Mouse (Mus musculus): ENCODE measurements at regions not wholly inside any gene's neighbourhood (a gene's known extent, or its start where the extent isn't known, plus 50 kb on each side); places are given as distances from the start of the nearest gene placed in this dataset.

DNA sequence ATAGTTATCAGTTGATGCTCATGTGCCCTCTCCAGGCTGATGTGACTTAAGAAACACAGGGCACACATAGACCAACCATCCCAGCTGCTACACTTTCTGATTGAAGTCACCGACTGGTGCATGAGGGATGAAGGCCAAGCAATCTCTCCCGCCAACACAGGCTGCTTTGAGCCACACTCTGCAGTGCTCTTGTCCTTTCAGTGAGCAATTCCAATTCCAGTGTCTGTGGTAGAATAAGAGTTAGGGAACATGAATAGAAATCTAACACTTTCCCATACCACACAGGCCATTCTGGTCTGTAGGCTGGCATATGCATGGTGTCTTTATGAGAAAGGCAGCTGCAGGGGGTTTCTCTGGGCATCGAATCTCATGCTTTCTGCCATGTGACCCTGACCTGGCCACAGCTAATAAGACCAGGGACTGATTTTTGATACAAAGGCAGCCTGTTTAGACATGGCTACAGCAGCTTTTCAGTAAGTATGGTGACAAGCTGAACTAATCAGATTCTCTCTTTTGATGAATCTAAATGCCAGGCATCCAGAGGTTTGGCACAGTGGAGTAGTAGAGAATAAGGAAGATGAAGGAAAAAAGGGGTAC is 190.5 kb upstream of the Xrcc4 start:
- H3K4me1 ChIP-seq (ENCODE audit: insufficient read depth, low read length), result no peaks in the 10 kb centered on the region
- no peak overlapping the region for H3K27ac ChIP-seq (ENCODE audit: low read length)
- H3K36me3 ChIP-seq (ENCODE audit: insufficient read depth, low read length), result no peaks in the 10 kb centered on the region
- WGBS, result 73% methylated on average over 3 of the region's 3 CpGs
- no peak overlapping the region for H3K4me2 ChIP-seq (replicated peaks; ENCODE audit: low read depth, low read length)
- H3K9ac ChIP-seq (replicated peaks; ENCODE audit: low read length), result no peak overlapping the region
- no peak overlapping the region for H3K4me3 ChIP-seq (ENCODE audit: low read length)
- no peak for ATAC-seq (ENCODE audit: low FRiP score, low TSS enrichment)
- H3K9me3 ChIP-seq (ENCODE audit: low read length), result no peaks in the 10 kb centered on the region
- H3K27me3 ChIP-seq (ENCODE audit: insufficient read depth, low read length), result no peaks in the 10 kb centered on the region

DNA sequence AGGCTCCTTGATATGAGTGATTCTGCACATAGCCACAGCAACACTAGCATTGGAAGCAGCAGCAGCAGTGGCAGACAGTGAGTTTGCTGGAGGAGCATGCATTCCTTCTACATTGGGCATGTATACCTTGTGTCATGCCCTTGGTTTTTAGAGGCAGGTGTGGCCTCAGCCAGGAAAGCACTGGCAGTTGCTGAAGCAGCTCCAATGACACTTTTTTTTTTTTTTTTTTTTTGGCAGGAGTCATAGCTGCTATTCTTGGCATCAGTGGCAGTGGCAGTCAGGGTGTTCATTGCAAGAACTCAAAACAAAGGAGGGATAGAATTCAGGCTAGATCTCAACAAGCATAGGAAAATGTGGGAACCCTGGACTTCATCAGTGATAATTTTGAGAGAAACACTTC is 189.9 kb upstream of the Xrcc4 start:
- no peaks in the 10 kb centered on the region for H3K27me3 ChIP-seq (ENCODE audit: insufficient read depth, low read length)
- H3K9ac ChIP-seq (replicated peaks; ENCODE audit: low read length), result no peak overlapping the region
- H3K4me3 ChIP-seq (ENCODE audit: low read length), result no peak overlapping the region
- H3K27ac ChIP-seq (ENCODE audit: low read length), result no peak overlapping the region
- no peaks in the 10 kb centered on the region for H3K4me1 ChIP-seq (ENCODE audit: insufficient read depth, low read length)
- no peaks in the 10 kb centered on the region for H3K9me3 ChIP-seq (ENCODE audit: low read length)
- H3K36me3 ChIP-seq (ENCODE audit: insufficient read depth, low read length), result no peaks in the 10 kb centered on the region
- ATAC-seq (ENCODE audit: low FRiP score, low TSS enrichment), result no peak
- no peak overlapping the region for H3K4me2 ChIP-seq (replicated peaks; ENCODE audit: low read depth, low read length)

DNA sequence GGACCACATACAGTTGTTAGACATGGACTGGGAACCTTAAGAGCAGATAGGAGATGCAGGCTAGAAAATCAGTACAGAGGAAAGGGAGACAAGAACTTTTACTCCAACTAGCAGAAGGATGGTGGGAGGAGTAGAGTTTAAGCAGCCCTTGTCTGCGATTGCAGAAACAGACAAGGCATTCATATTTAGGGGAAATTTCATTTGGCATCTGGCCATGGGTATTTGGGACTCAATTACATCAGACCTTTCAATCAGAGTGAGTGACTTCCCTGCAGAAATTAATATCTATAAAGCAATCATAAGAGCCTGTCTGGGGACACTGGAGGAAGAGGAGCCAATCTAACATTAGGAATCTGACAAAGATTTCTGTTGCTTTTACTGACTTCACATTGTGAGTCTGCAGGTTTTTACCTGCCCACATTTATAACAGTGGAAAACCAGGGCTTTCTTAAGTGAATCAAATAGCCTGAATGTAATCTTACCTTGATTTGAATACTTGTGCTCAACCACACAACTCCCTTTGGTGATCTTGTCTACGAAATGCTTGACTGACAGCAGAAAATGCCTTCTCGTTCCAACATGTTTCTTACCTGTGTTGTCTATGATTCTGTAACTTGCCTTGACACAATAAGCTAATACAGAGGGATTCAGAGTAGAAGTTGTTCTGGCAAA is 169.8 kb upstream of the Xrcc4 start:
- no peaks in the 10 kb centered on the region for H3K27me3 ChIP-seq (ENCODE audit: insufficient read depth, low read length)
- H3K4me2 ChIP-seq (replicated peaks; ENCODE audit: low read depth, low read length), result no peak overlapping the region
- H3K4me1 ChIP-seq (ENCODE audit: insufficient read depth, low read length), result no peaks in the 10 kb centered on the region
- H3K9me3 ChIP-seq (ENCODE audit: low read length), result 0 out of 2 replicates have a peak, but pooled peaks cover 3% of the 10 kb centered on the region
- ATAC-seq (ENCODE audit: low FRiP score, low TSS enrichment), result no peak
- no peak overlapping the region for H3K27ac ChIP-seq (ENCODE audit: low read length)
- 82% methylated on average over 3 of the region's 3 CpGs for WGBS
- no peak overlapping the region for H3K9ac ChIP-seq (replicated peaks; ENCODE audit: low read length)
- no peak overlapping the region for H3K4me3 ChIP-seq (ENCODE audit: low read length)
- H3K36me3 ChIP-seq (ENCODE audit: insufficient read depth, low read length), result no peaks in the 10 kb centered on the region

DNA sequence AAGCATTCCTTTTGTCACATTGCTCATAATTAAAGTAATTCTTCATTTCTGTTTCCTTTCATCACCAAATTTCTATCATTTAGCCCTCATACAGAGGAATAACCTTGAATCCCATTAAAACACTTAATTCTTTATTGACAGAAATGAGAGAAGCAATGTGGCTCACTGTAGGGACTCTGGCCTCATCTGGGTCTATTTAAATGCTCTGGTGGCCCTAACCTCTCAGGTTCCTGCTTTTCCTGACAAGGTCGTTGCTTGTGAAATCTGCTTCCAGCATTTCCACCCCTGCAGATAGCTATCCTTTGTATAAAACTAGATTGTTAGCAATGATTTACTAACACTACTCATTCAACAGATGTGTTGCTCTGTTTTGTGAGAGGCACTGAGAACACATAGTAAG is 163.6 kb upstream of the Xrcc4 start:
- ATAC-seq (ENCODE audit: low FRiP score, low TSS enrichment), result no peak
- Histone ChIP-seq H3K4me2 (replicated peaks; ENCODE audit: low read depth, low read length) (no peak overlapping the region), H3K9me3 (ENCODE audit: low read length) (no peaks in the 10 kb centered on the region), H3K4me3 (ENCODE audit: low read length) (no peak overlapping the region), H3K27me3 (ENCODE audit: insufficient read depth, low read length) (no peaks in the 10 kb centered on the region), H3K27ac (ENCODE audit: low read length) (no peak overlapping the region), H3K4me1 (ENCODE audit: insufficient read depth, low read length) (0 out of 2 replicates have a peak, but pooled peaks cover 4% of the 10 kb centered on the region), H3K9ac (replicated peaks; ENCODE audit: low read length) (no peak overlapping the region), H3K36me3 (ENCODE audit: insufficient read depth, low read length) (no peaks in the 10 kb centered on the region)
- 0% methylated on average over 1 of the region's 1 CpGs for WGBS

DNA sequence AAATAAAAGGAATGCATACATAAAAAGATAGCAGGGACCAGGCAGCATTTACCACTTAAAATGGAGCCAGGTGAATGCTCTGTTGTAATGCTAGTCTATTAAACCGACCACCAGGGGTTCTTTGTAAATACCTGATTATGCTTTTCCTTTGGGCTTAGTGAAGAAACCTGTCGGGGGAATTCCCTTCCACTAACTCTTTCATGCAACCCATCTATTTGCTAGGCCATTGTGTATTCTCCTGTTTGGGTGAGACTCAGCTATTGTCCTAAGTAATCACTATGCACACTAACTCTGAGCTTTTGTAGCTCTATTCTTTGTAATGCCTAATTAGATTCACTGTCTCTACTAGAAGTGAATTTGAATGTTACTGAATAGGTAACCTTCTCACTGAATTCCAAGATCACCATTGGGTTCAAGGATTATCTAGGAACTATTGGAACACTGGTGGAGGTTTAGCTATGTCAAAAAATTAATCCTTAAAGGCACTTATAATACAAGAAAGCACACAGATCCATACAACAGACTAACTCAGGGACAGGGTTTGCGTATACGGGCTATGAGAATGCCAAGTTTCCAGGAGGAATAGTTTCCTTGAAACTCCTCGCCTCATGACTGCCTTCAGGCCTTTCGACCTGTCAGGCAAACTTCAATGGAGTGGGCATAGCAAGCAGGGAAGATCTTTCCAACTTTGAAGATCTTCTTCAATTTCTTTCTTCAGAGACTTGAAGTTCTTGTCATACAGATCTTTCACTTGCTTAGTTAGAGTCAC is 156.8 kb upstream of the Xrcc4 start:
- H3K9ac ChIP-seq (replicated peaks; ENCODE audit: low read length), result no peak overlapping the region
- H3K27ac ChIP-seq (ENCODE audit: low read length), result no peak overlapping the region
- H3K4me2 ChIP-seq (replicated peaks; ENCODE audit: low read depth, low read length), result no peak overlapping the region
- WGBS, result 85% methylated on average over 6 of the region's 6 CpGs
- no peaks in the 10 kb centered on the region for H3K27me3 ChIP-seq (ENCODE audit: insufficient read depth, low read length)
- H3K36me3 ChIP-seq (ENCODE audit: insufficient read depth, low read length), result no peaks in the 10 kb centered on the region
- H3K9me3 ChIP-seq (ENCODE audit: low read length), result peaks cover 4% of the 10 kb centered on the region; the same call in 1 of the 2 replicates
- ATAC-seq (ENCODE audit: low FRiP score, low TSS enrichment), result no peak
- no peaks in the 10 kb centered on the region for H3K4me1 ChIP-seq (ENCODE audit: insufficient read depth, low read length)
- no peak overlapping the region for H3K4me3 ChIP-seq (ENCODE audit: low read length)

DNA sequence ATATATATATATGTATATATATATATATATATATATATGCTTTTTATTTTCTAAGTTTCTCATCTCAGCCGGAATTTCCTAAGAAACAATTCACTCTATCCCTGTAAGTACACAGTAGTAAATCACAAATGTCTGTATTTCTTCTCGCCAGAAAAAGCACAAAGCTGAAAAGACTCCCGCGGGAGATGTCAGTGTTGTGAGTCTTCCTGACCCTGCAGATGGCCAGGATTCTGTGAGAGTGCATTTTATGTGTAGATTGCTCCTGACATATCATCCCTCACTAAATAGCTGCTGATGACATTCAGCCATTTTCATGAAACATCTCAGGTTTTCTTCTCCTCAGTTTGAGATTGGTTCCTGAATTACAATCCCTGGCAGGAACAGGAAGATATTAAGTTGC is 148.9 kb upstream of the Xrcc4 start:
- ATAC-seq (ENCODE audit: low FRiP score, low TSS enrichment), result no peak

DNA sequence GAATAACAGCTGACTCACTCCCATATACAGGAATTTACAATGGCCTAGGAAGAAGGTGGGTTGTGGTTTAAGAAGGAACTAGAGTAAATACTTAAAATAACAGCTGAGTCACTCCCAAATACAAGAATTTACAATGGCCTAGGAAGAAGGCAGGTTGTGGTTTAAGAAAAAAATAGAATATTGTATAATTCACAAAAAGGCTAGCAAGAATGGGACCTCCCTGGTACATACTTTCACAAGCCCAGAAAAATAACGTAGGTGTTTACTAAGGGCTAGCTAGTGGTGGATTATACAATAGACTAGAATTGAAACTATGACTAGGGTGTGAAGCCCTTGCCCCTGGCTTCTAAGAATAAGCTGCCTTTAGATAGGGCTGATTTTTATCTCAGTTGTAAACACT is 144.6 kb upstream of the Xrcc4 start:
- no peaks in the 10 kb centered on the region for H3K27me3 ChIP-seq (ENCODE audit: insufficient read depth, low read length)
- WGBS, result 78% methylated on average over 1 of the region's 1 CpGs
- no peaks in the 10 kb centered on the region for H3K9me3 ChIP-seq (ENCODE audit: low read length)
- H3K4me1 ChIP-seq (ENCODE audit: insufficient read depth, low read length), result no peaks in the 10 kb centered on the region
- H3K9ac ChIP-seq (replicated peaks; ENCODE audit: low read length), result no peak overlapping the region
- H3K4me3 ChIP-seq (ENCODE audit: low read length), result no peak overlapping the region
- no peak overlapping the region for H3K27ac ChIP-seq (ENCODE audit: low read length)
- no peak overlapping the region for H3K4me2 ChIP-seq (replicated peaks; ENCODE audit: low read depth, low read length)
- ATAC-seq (ENCODE audit: low FRiP score, low TSS enrichment), result no peak
- no peaks in the 10 kb centered on the region for H3K36me3 ChIP-seq (ENCODE audit: insufficient read depth, low read length)

More for the DNA sequence above, 148.9 kb upstream of the Xrcc4 start:
- Histone ChIP-seq H3K9me3 (ENCODE audit: low read length) (peaks cover 4% of the 10 kb centered on the region; the same call in 1 of the 2 replicates), H3K4me3 (ENCODE audit: low read length) (no peak overlapping the region), H3K27me3 (ENCODE audit: insufficient read depth, low read length) (no peaks in the 10 kb centered on the region), H3K36me3 (ENCODE audit: insufficient read depth, low read length) (no peaks in the 10 kb centered on the region), H3K4me1 (ENCODE audit: insufficient read depth, low read length) (no peaks in the 10 kb centered on the region), H3K27ac (ENCODE audit: low read length) (no peak overlapping the region), H3K9ac (replicated peaks; ENCODE audit: low read length) (no peak overlapping the region), H3K4me2 (replicated peaks; ENCODE audit: low read depth, low read length) (no peak overlapping the region)
- WGBS, result 12% methylated on average over 4 of the region's 4 CpGs

DNA sequence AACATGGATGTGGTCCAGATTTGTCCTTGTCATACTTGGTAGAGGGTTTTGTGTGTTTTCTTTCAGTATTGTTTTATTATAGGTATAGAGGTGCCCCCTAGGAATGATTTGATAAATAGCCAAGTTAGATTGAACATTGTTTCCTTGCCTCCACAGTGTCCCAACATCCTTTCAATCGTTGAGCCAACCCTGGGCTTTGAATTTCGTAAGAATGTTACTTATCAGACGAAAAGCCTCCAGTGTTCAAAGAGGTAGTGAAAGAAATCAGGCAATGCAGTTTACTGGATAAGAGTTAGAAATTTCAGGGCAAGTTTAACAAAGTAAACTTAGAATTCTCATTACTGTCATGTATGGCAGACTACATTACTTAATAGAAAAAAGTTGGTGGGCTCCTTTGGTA is 144.2 kb upstream of the Xrcc4 start:
- WGBS, result 83% methylated on average over 3 of the region's 3 CpGs
- no peak for ATAC-seq (ENCODE audit: low FRiP score, low TSS enrichment)
- Histone ChIP-seq H3K4me2 (replicated peaks; ENCODE audit: low read depth, low read length) (no peak overlapping the region), H3K9me3 (ENCODE audit: low read length) (no peaks in the 10 kb centered on the region), H3K9ac (replicated peaks; ENCODE audit: low read length) (no peak overlapping the region), H3K36me3 (ENCODE audit: insufficient read depth, low read length) (no peaks in the 10 kb centered on the region), H3K4me1 (ENCODE audit: insufficient read depth, low read length) (no peaks in the 10 kb centered on the region), H3K27me3 (ENCODE audit: insufficient read depth, low read length) (no peaks in the 10 kb centered on the region), H3K4me3 (ENCODE audit: low read length) (no peak overlapping the region), H3K27ac (ENCODE audit: low read length) (no peak overlapping the region)

DNA sequence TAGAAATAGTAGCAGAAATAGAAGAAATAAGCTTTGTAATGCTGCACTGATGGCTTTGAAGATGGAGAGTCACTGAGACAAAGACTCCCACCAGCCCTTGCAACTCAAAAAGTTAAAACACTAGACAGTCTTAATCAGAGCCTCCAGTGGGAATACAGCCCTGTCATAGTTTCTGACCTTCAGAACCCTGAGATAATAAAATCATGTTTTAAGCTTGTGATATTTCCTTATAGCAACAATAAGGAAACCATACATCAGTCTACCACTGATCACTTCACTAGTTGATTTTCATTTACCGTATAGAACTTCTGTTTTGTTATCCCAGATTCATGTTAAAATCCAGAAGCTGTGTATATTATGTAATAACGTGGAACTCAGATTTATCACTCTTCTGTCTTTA is 139.7 kb upstream of the Xrcc4 start:
- ATAC-seq (ENCODE audit: low FRiP score, low TSS enrichment), result no peak
- Histone ChIP-seq H3K27me3 (ENCODE audit: insufficient read depth, low read length) (no peaks in the 10 kb centered on the region), H3K4me1 (ENCODE audit: insufficient read depth, low read length) (no peaks in the 10 kb centered on the region), H3K9me3 (ENCODE audit: low read length) (no peaks in the 10 kb centered on the region), H3K9ac (replicated peaks; ENCODE audit: low read length) (no peak overlapping the region), H3K27ac (ENCODE audit: low read length) (no peak overlapping the region), H3K36me3 (ENCODE audit: insufficient read depth, low read length) (no peaks in the 10 kb centered on the region), H3K4me2 (replicated peaks; ENCODE audit: low read depth, low read length) (no peak overlapping the region), H3K4me3 (ENCODE audit: low read length) (no peak overlapping the region)
- WGBS, result 77% methylated on average over 2 of the region's 2 CpGs

DNA sequence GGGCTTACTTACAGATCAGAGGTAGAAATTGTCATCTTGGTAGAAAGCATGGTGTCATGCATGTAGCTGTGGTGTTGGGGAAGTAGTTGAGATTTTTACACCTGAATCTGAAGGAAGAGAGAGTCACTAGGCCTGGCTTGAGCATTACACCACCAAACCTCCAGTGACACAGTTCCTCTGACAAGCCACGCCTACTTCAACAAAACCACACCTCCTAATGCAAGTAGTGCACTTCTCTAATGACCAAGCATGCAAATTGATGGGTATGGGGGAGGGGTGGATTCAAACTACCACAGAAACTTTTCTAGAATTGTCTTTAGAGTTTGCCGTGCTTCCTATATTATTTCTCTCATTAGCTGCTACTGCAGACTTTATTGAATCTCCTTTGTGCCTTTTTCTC is 136.8 kb upstream of the Xrcc4 start:
- Histone ChIP-seq H3K27ac (ENCODE audit: low read length) (no peak overlapping the region), H3K9me3 (ENCODE audit: low read length) (no peaks in the 10 kb centered on the region), H3K27me3 (ENCODE audit: insufficient read depth, low read length) (no peaks in the 10 kb centered on the region), H3K4me1 (ENCODE audit: insufficient read depth, low read length) (no peaks in the 10 kb centered on the region), H3K36me3 (ENCODE audit: insufficient read depth, low read length) (no peaks in the 10 kb centered on the region), H3K9ac (replicated peaks; ENCODE audit: low read length) (no peak overlapping the region), H3K4me3 (ENCODE audit: low read length) (no peak overlapping the region), H3K4me2 (replicated peaks; ENCODE audit: low read depth, low read length) (no peak overlapping the region)
- 87% methylated on average over 2 of the region's 2 CpGs for WGBS
- no peak for ATAC-seq (ENCODE audit: low FRiP score, low TSS enrichment)
